In the genomic region with DNA sequence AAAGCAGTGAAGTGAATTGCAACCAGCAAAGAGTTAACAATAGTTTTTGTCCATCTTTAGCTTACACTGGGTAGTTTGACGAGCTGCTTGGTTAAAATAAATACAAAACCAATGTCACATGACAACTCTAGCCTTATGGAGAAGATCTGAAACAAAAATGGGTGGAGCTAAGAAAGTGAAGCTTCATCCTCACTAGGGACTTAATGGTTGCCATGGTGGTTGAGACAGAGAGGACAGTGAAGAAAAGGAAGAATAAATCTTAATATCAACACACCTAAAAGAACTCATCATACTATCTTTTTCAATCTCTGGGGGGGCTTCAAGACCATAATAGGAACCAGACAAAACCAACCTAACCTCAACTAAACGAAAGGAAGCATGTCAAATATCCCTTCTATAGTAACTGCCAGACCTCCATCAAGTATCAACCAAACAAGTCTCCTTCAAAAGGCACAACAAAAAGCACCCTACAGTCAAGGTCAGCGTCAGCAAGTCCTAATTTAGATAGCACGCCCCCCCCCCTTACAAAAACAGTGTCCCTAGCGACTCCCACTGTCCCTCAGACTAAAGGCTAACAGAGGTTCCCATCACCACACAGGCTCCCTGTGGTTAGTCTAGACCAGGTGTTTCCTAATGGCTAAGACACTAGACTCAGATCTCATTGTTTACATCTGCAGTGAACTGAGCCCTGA, we compare ENCODE assay signal across 8 mouse cellular contexts. TPM values are rescaled to one million over a fixed set of nuclear protein-coding genes. Genes with fewer than 3 reads are reported as not detected.
A peak's percentile ranks its signal among the peaks of the same experiment; 100 is the strongest.
DNase-seq lines count a peak whose midpoint lies in the region; ATAC-seq and TF ChIP-seq lines count a peak whose summit lies in the region.

No protein-coding gene starts in this region.

- peaks cover 3% of the 10 kb centered on the region; the same call in 1 of the 2 replicates for H3K4me1 ChIP-seq in cerebellum, adult 2 months (ENCODE audit: control insufficient read depth, insufficient read depth, low read length)
- H3K4me1 ChIP-seq in spleen, adult 2 months (ENCODE audit: control insufficient read depth, insufficient read depth, insufficient read length) = peaks cover 2% of the 10 kb centered on the region; the same call in 1 of the 2 replicates
- peaks cover 11% of the 10 kb centered on the region for H3K4me1 ChIP-seq in limb, embryonic 11.5 days (ENCODE audit: control insufficient read depth, insufficient read depth, low read length)
- peaks cover 17% of the 10 kb centered on the region for H3K4me1 ChIP-seq in stomach, embryonic 16.5 days (ENCODE audit: control insufficient read depth, insufficient read depth, low read length)

- no peak for TF ChIP-seq CTCF in cerebellum, adult 2 months (IDR thresholded peaks at IDR 0.05; ENCODE audit: borderline replicate concordance, insufficient read depth, low read depth, low read length)
- no peak for TF ChIP-seq CTCF in spleen, adult 2 months (IDR thresholded peaks at IDR 0.05; ENCODE audit: extremely low read depth, insufficient read depth, insufficient read length, insufficient replicate concordance)

- H3K9ac ChIP-seq in limb, embryonic 11.5 days (ENCODE audit: low read length) = peak overlapping the region; percentile 93
- peak overlapping the region; percentile 87 for H3K9ac ChIP-seq in stomach, embryonic 16.5 days (ENCODE audit: low read length)

- peak overlapping the region; percentile 97 for H3K4me2 ChIP-seq in limb, embryonic 11.5 days (ENCODE audit: low read depth, severe bottlenecking)
- H3K4me2 ChIP-seq in stomach, embryonic 16.5 days (ENCODE audit: low read depth, low read length) = peak overlapping the region; percentile 97

- WGBS in cerebellum, adult 2 months = under 1% methylated on average over 5 of the region's 5 CpGs
- WGBS in spleen, adult 2 months = under 1% methylated on average over 5 of the region's 5 CpGs
- 3% methylated on average over 5 of the region's 5 CpGs for WGBS in limb, embryonic 11.5 days
- 0% methylated on average over 5 of the region's 5 CpGs for WGBS in stomach, embryonic 16.5 days

- no peak for ATAC-seq in limb, embryonic 11.5 days (ENCODE audit: insufficient number of reproducible peaks, low FRiP score, low TSS enrichment, low read depth)
- ATAC-seq in stomach, embryonic 16.5 days (ENCODE audit: insufficient read depth, low FRiP score) = no peak

- no peak for DNase-seq in cerebellum, adult 2 months
- DNase-seq in cerebellum, postnatal 36 days = no peak
- no peak for DNase-seq in spleen, adult 2 months (ENCODE audit: low read depth in 1 of 2, low spot score in 2 of 2)
- DNase-seq in spleen, adult 18-20 months = no peak
- DNase-seq in limb, embryonic 11.5 days (ENCODE audit: low spot score) = no peak
- no peak for DNase-seq in layer of hippocampus, adult 9-11 months
- no peak for DNase-seq in left cerebral cortex, adult 9 months (ENCODE audit: low spot score in 2 of 2)

- no peaks in the 10 kb centered on the region for H3K27me3 ChIP-seq in cerebellum, adult 2 months (ENCODE audit: control insufficient read depth, insufficient read depth, low read length)
- H3K27me3 ChIP-seq in spleen, adult 2 months (ENCODE audit: control insufficient read depth, insufficient read depth, low read length) = no peaks in the 10 kb centered on the region
- no peaks in the 10 kb centered on the region for H3K27me3 ChIP-seq in limb, embryonic 11.5 days (ENCODE audit: control insufficient read depth, insufficient read depth, low read length)
- no peaks in the 10 kb centered on the region for H3K27me3 ChIP-seq in stomach, embryonic 16.5 days (ENCODE audit: control insufficient read depth, insufficient read depth, low read length)

- peaks cover 53% of the 10 kb centered on the region for H3K36me3 ChIP-seq in spleen, adult 2 months (ENCODE audit: control insufficient read depth, insufficient read depth, low read length)
- peaks cover 48% of the 10 kb centered on the region for H3K36me3 ChIP-seq in limb, embryonic 11.5 days (ENCODE audit: control insufficient read depth, insufficient read depth, low read length)
- peaks cover 42% of the 10 kb centered on the region for H3K36me3 ChIP-seq in stomach, embryonic 16.5 days (ENCODE audit: control insufficient read depth, insufficient read depth, low read length)

- H3K4me3 ChIP-seq in cerebellum, adult 2 months (replicated peaks; ENCODE audit: insufficient read depth, low read depth, low read length) = peak overlapping the region; percentile 67
- peak overlapping the region; percentile 80 for H3K4me3 ChIP-seq in spleen, adult 2 months (ENCODE audit: extremely low read depth, insufficient read depth, insufficient read length)
- H3K4me3 ChIP-seq in limb, embryonic 11.5 days (ENCODE audit: low read depth, low read length) = peak overlapping the region; percentile 99
- H3K4me3 ChIP-seq in stomach, embryonic 16.5 days (replicated peaks; ENCODE audit: low read length) = peak overlapping the region; percentile 96

- no peak overlapping the region for H3K27ac ChIP-seq in cerebellum, adult 2 months (ENCODE audit: insufficient read depth, low read length)
- peak overlapping the region; percentile 69 for H3K27ac ChIP-seq in spleen, adult 2 months (ENCODE audit: insufficient read depth, low read length)
- H3K27ac ChIP-seq in limb, embryonic 11.5 days (replicated peaks; ENCODE audit: low read depth, low read length) = no peak overlapping the region; the same call in 1 of the 2 replicates
- H3K27ac ChIP-seq in stomach, embryonic 16.5 days (ENCODE audit: low read length) = peak overlapping the region; percentile 78; the same call in 1 of the 2 replicates

- no peak for TF ChIP-seq POLR2A in cerebellum, adult 2 months (IDR thresholded peaks at IDR 0.05; ENCODE audit: borderline replicate concordance, insufficient read depth, low read length)
- no peak for TF ChIP-seq POLR2A in spleen, adult 2 months (IDR thresholded peaks at IDR 0.05; ENCODE audit: low read depth, low read length)

- no peaks in the 10 kb centered on the region for H3K9me3 ChIP-seq in limb, embryonic 11.5 days (ENCODE audit: control insufficient read depth, low read length)
- H3K9me3 ChIP-seq in stomach, embryonic 16.5 days (replicated peaks; ENCODE audit: control insufficient read depth, low read length) = no peaks in the 10 kb centered on the region

RNA-seq across cellular contexts. Expression of gene H2-DMa, which starts 1.8 kb away (rescaled TPM):
- polyA plus RNA-seq in cerebellum, adult 2 months (2012; rRNA removed) = 13.2 and 13.6 TPM in 2 replicates
- 302 and 363 TPM in 2 replicates for polyA plus RNA-seq in spleen, adult 2 months (2012; rRNA removed)
- 7.5 and 9.1 TPM in 2 replicates for polyA plus RNA-seq in limb, embryonic 11.5 days (2014; fragmentation: Nextera tagmentation; extraction: Ambion mirVana)
- 10.8 and 11.6 TPM in 2 replicates for polyA plus RNA-seq in stomach, embryonic 16.5 days (2015; fragmentation: Nextera tagmentation; extraction: Ambion mirVana)

RNA-seq across cellular contexts. Expression of gene Brd2, which starts 4.9 kb away (rescaled TPM):
- polyA plus RNA-seq in cerebellum, adult 2 months (2012; rRNA removed) = 188 and 209 TPM in 2 replicates
- polyA plus RNA-seq in spleen, adult 2 months (2012; rRNA removed) = 97.9 and 112 TPM in 2 replicates
- 141 and 152 TPM in 2 replicates for polyA plus RNA-seq in limb, embryonic 11.5 days (2014; fragmentation: Nextera tagmentation; extraction: Ambion mirVana)
- polyA plus RNA-seq in stomach, embryonic 16.5 days (2015; fragmentation: Nextera tagmentation; extraction: Ambion mirVana) = 71.9 and 74.7 TPM in 2 replicates

RNA-seq across cellular contexts. Expression of gene H2-Oa, which starts 25.4 kb away (rescaled TPM):
- polyA plus RNA-seq in cerebellum, adult 2 months (2012; rRNA removed) = 0.25 and 0.34 TPM in 2 replicates
- polyA plus RNA-seq in spleen, adult 2 months (2012; rRNA removed) = 228 and 326 TPM in 2 replicates
- polyA plus RNA-seq in limb, embryonic 11.5 days (2014; fragmentation: Nextera tagmentation; extraction: Ambion mirVana) = 0.55 and 1.2 TPM in 2 replicates
- polyA plus RNA-seq in stomach, embryonic 16.5 days (2015; fragmentation: Nextera tagmentation; extraction: Ambion mirVana) = 0.61 and 0.64 TPM in 2 replicates

RNA-seq across cellular contexts. Expression of gene H2-DMb2, which starts 25.5 kb away (rescaled TPM):
- 0.35 and 0.52 TPM in 2 replicates for polyA plus RNA-seq in cerebellum, adult 2 months (2012; rRNA removed)
- 456 and 587 TPM in 2 replicates for polyA plus RNA-seq in spleen, adult 2 months (2012; rRNA removed)
- 0.23 TPM in 1 of 2 replicates, not detected in the other for polyA plus RNA-seq in limb, embryonic 11.5 days (2014; fragmentation: Nextera tagmentation; extraction: Ambion mirVana)
- polyA plus RNA-seq in stomach, embryonic 16.5 days (2015; fragmentation: Nextera tagmentation; extraction: Ambion mirVana) = 0.70 and 0.82 TPM in 2 replicates

RNA-seq across cellular contexts. Expression of gene H2-DMb1, which starts 35.3 kb away (rescaled TPM):
- polyA plus RNA-seq in cerebellum, adult 2 months (2012; rRNA removed) = 1.8 and 3.0 TPM in 2 replicates
- polyA plus RNA-seq in spleen, adult 2 months (2012; rRNA removed) = 322 and 426 TPM in 2 replicates
- polyA plus RNA-seq in limb, embryonic 11.5 days (2014; fragmentation: Nextera tagmentation; extraction: Ambion mirVana) = 0.45 and 0.61 TPM in 2 replicates
- polyA plus RNA-seq in stomach, embryonic 16.5 days (2015; fragmentation: Nextera tagmentation; extraction: Ambion mirVana) = 2.0 and 2.9 TPM in 2 replicates

Comparison
In these comparisons a context has a peak if more than half of its experiments do, and no peak if none do; other contexts are left out.
1. H3K27ac ChIP-seq: peak in spleen, adult 2 months (single experiment) and stomach, embryonic 16.5 days (single experiment); none in cerebellum, adult 2 months (single experiment) and limb, embryonic 11.5 days (single experiment).
2. RNA of gene H2-DMa, which starts 1.8 kb away (polyA plus RNA-seq): 302 to 363 TPM in spleen, adult 2 months; 13.2 to 13.6 TPM in cerebellum, adult 2 months, 10.8 to 11.6 TPM in stomach, embryonic 16.5 days and 7.5 to 9.1 TPM in limb, embryonic 11.5 days; every median in the first group is over 10 times any median in the second.
3. RNA of gene H2-Oa, which starts 25.4 kb away (polyA plus RNA-seq): 228 to 326 TPM in spleen, adult 2 months; 0.61 to 0.64 TPM in stomach, embryonic 16.5 days, 0.55 to 1.2 TPM in limb, embryonic 11.5 days and 0.25 to 0.34 TPM in cerebellum, adult 2 months; every median in the first group is over 100 times any median in the second.
4. Peak in every context shown above with its lines, with median percentiles within 50 percentile points of each other: H3K4me3 ChIP-seq.